Mouse (Mus musculus) midbrain, postnatal 0 days (tissue): ENCODE results near the gene Tex261. TPM values are rescaled to one million over a fixed set of nuclear protein-coding genes. Genes with fewer than 3 reads are reported as not detected.

Source experiments
- ATAC-seq: fragments of 200-750 bp; cut with Nextera tagmentation; 2 replicates; pipeline ENCODE4 v1.8.0; 2017; ENCODE audit warnings: moderate number of reproducible peaks, mild to moderate bottlenecking, moderate TSS enrichment, moderate library complexity; ENCODE audit not compliant: low FRiP score
- DNase-seq: peaks from one replicate; pipeline ENCODE4 v3.0.0-alpha.2; 2015; ENCODE audit warnings: low spot score
- H3K27ac ChIP-seq: fragments of 300-500 bp; sonication (generic); 2 replicates; pipeline ENCODE4 v1.5.1; 2014; ENCODE audit warnings: low read depth, mild to moderate bottlenecking, low read length, mixed read lengths
- H3K27me3 ChIP-seq: fragments of 300-500 bp; sonication (generic); 2 replicates; pipeline ENCODE4 v1.6.1; 2014; ENCODE audit warnings: low read length, control low read depth, mixed read lengths; ENCODE audit not compliant: insufficient read depth
- H3K36me3 ChIP-seq: fragments of 300-500 bp; sonication (generic); 2 replicates; pipeline ENCODE4 v1.6.1; 2014; ENCODE audit warnings: low read length, control low read depth, mixed read lengths; ENCODE audit not compliant: insufficient read depth
- H3K4me1 ChIP-seq: fragments of 300-500 bp; sonication (generic); 2 replicates; pipeline ENCODE4 v1.6.1; 2014; ENCODE audit warnings: mild to moderate bottlenecking, control low read depth, antibody characterized with exemption, low read length, mixed read lengths; ENCODE audit not compliant: insufficient read depth
- H3K4me2 ChIP-seq: fragments of 300-500 bp; sonication (generic); 2 replicates; pipeline ENCODE4 v1.6.1; 2014; ENCODE audit warnings: low read depth, mild to moderate bottlenecking, low read length, mixed read lengths; ENCODE audit not compliant: poor library complexity, severe bottlenecking
- H3K4me3 ChIP-seq: fragments of 300-500 bp; sonication (generic); 2 replicates; pipeline ENCODE4 v1.5.1; 2014; ENCODE audit warnings: low read depth, mild to moderate bottlenecking, low read length, moderate library complexity
- H3K9ac ChIP-seq: fragments of 300-500 bp; sonication (generic); replicated peaks from 2 replicates; pipeline ENCODE4 v1.6.1; 2014; ENCODE audit warnings: mild to moderate bottlenecking, low read length, moderate library complexity, mixed read lengths; ENCODE audit not compliant: poor library complexity, severe bottlenecking
- H3K9me3 ChIP-seq: fragments of 300-500 bp; sonication (generic); 2 replicates; pipeline ENCODE4 v1.6.1; 2016; ENCODE audit warnings: low read length, control low read depth
- CTCF ChIP-seq: IDR thresholded peaks from 2 replicates; pipeline ENCODE4 v1.5.1; 2016; ENCODE audit warnings: antibody characterized with exemption, mild to moderate bottlenecking
- WGBS: fragments of 180-500 bp; shearing (Covaris S2); extraction: QIAGEN DNeasy Blood & Tissue Kit; methylation state at CpG from one replicate; pipeline ENCODE4 v1.1.7; 2014; 5-methylcytosine and 5-hydroxymethylcytosine counted together
- polyA plus RNA-seq: library from polyadenylated mRNA; unstranded; fragments of >200 nt; fragmentation: Nextera tagmentation; extraction: Ambion mirVana; gene quantifications from 2 replicates; pipeline ENCODE4 v1.2.1, GENCODE M21; 2015
- total RNA-seq: library from RNA; depleted of rRNA; stranded (reverse); fragments of >200 nt; gene quantifications from 2 replicates; pipeline ENCODE4 v1.2.3, GENCODE M21; 2014; rRNA removed

Gene Tex261
- total RNA-seq (45.8 and 54.4 TPM in 2 replicates), polyA plus RNA-seq (66.8 and 71.4 TPM in 2 replicates)

- no peaks in the 10 kb centered on the region for H3K27me3 ChIP-seq
- H3K4me3 ChIP-seq: peak within 1 kb of the TSS; percentile 71
- peaks cover 14% of the 10 kb centered on the region for H3K36me3 ChIP-seq
- H3K4me1 ChIP-seq: peaks cover 11% of the 10 kb centered on the region; the same call in 1 of the 2 replicates
- no peaks in the 10 kb centered on the region for H3K9me3 ChIP-seq
- H3K9ac ChIP-seq: peak within 1 kb of the TSS; percentile 82
- DNase-seq (peak; percentile 91), ATAC-seq (peak; percentile 92)
- TF ChIP-seq CTCF: peak; percentile 79
- peak within 1 kb of the TSS; percentile 74 for H3K27ac ChIP-seq
- under 1% methylated on average over 39 of the region's 45 CpGs for WGBS
- H3K4me2 ChIP-seq: peak within 1 kb of the TSS; percentile 92
These were observed at the start of gene Tex261 for GRCm38 (mm10) chr6:83775638-83776293. Tex261 (minus strand) TSS chr6:83775813.

GRCm38 (mm10) chr6:83821856-83822255 is 46.2 kb upstream of the Tex261 start:
- DNase-seq (peak; percentile 9), ATAC-seq (no peak)
- Histone ChIP-seq H3K4me1 (no peaks in the 10 kb centered on the region), H3K27me3 (no peaks in the 10 kb centered on the region), H3K27ac (no peak overlapping the region), H3K9me3 (no peaks in the 10 kb centered on the region), H3K4me2 (no peak overlapping the region), H3K4me3 (no peak overlapping the region), H3K9ac (no peak overlapping the region), H3K36me3 (no peaks in the 10 kb centered on the region)
- TF ChIP-seq CTCF: no peak
- 26% methylated on average over 2 of the region's 2 CpGs for WGBS

- Histone ChIP-seq H3K36me3 (no peaks in the 10 kb centered on the region), H3K4me1 (no peaks in the 10 kb centered on the region), H3K9ac (no peak overlapping the region), H3K9me3 (no peaks in the 10 kb centered on the region), H3K4me2 (no peak overlapping the region), H3K27ac (no peak overlapping the region), H3K4me3 (no peak overlapping the region), H3K27me3 (no peaks in the 10 kb centered on the region)
- ATAC-seq: no peak
- no peak for DNase-seq
- WGBS: 77% methylated on average over 2 of the region's 2 CpGs
- no peak for TF ChIP-seq CTCF
These were observed 45.3 kb upstream of the Tex261 start for GRCm38 (mm10) chr6:83820727-83821515.

- Histone ChIP-seq H3K9ac (no peak overlapping the region), H3K4me3 (no peak overlapping the region), H3K27ac (no peak overlapping the region), H3K4me1 (no peaks in the 10 kb centered on the region), H3K9me3 (no peaks in the 10 kb centered on the region), H3K27me3 (no peaks in the 10 kb centered on the region), H3K4me2 (no peak overlapping the region), H3K36me3 (peaks cover 1% of the 10 kb centered on the region; the same call in 1 of the 2 replicates)
- 69% methylated on average over 1 of the region's 1 CpGs for WGBS
- no peak for DNase-seq
- TF ChIP-seq CTCF: no peak
- ATAC-seq: no peak
These were observed 43.4 kb upstream of the Tex261 start for GRCm38 (mm10) chr6:83818996-83819395.

GRCm38 (mm10) chr6:83815801-83816200 is 40.2 kb upstream of the Tex261 start:
- H3K27me3 ChIP-seq: no peaks in the 10 kb centered on the region
- over 99% methylated on average over 3 of the region's 3 CpGs for WGBS
- H3K4me2 ChIP-seq: no peak overlapping the region
- H3K9me3 ChIP-seq: no peaks in the 10 kb centered on the region
- no peak overlapping the region for H3K4me3 ChIP-seq
- TF ChIP-seq CTCF: peak; percentile 9; the same call in 1 of the 2 replicates
- no peaks in the 10 kb centered on the region for H3K4me1 ChIP-seq
- ATAC-seq (no peak), DNase-seq (no peak)
- H3K27ac ChIP-seq: no peak overlapping the region
- H3K36me3 ChIP-seq: peaks cover 9% of the 10 kb centered on the region; the same call in 1 of the 2 replicates
- H3K9ac ChIP-seq: no peak overlapping the region

- 90% methylated on average over 3 of the region's 3 CpGs for WGBS
- TF ChIP-seq CTCF: no peak
- no peak for ATAC-seq
- Histone ChIP-seq H3K27me3 (no peaks in the 10 kb centered on the region), H3K9ac (no peak overlapping the region), H3K4me2 (no peak overlapping the region), H3K9me3 (no peaks in the 10 kb centered on the region), H3K4me1 (no peaks in the 10 kb centered on the region), H3K36me3 (peaks cover 49% of the 10 kb centered on the region), H3K27ac (no peak overlapping the region), H3K4me3 (no peak overlapping the region)
- DNase-seq: no peak
These were observed 27.2 kb upstream of the Tex261 start for GRCm38 (mm10) chr6:83802846-83803245.
